Mouse (Mus musculus): ENCODE data around the gene Psmd13. TPM values are rescaled to one million over a fixed set of nuclear protein-coding genes. Genes with fewer than 3 reads are reported as not detected.
A peak's percentile ranks its signal among the peaks of the same experiment; 100 is the strongest.

Gene Psmd13
- polyA plus RNA-seq, 1 experiment, result 201 TPM

GRCm38 (mm10) chr7:140859997-140860396 is 21.8 kb upstream of the Psmd13 start:
- Histone ChIP-seq H3K36me3 (ENCODE audit: control insufficient read depth, insufficient read depth) (peaks cover 31% of the 10 kb centered on the region), H3ac (ENCODE audit: control insufficient read depth, insufficient read length) (no peak overlapping the region), H3K4me3 (peak overlapping the region; percentile 97), H3K27me3 (ENCODE audit: control insufficient read depth, insufficient read depth, insufficient read length) (no peaks in the 10 kb centered on the region), H3K79me2 (ENCODE audit: control insufficient read depth, insufficient read depth) (peaks cover 50% of the 10 kb centered on the region), H3K4me2 (ENCODE audit: low read depth) (peak overlapping the region; percentile 86)
- TF ChIP-seq TCF12 (IDR thresholded peaks at IDR 0.05; ENCODE audit: insufficient read depth, poor library complexity, severe bottlenecking) (peak; percentile 91), MYOD1 (IDR thresholded peaks at IDR 0.05; ENCODE audit: control insufficient read depth in 1 of 3, insufficient read length in 2 of 3, low read depth in 2 of 3) (peak; percentile 85 to 95 (median 93)), POLR2A (IDR thresholded peaks at IDR 0.05; ENCODE audit: insufficient read length, low read depth) (no peak), MAX (IDR thresholded peaks at IDR 0.05; ENCODE audit: low read depth) (no peak), MYOG (IDR thresholded peaks at IDR 0.05; ENCODE audit: control insufficient read depth in 1 of 3, insufficient read depth in 1 of 3, insufficient read length in 2 of 3, low read depth in 2 of 3) (peak in 2 of 3 experiments; percentile 78 to 80), E2F4 (IDR thresholded peaks at IDR 0.05; ENCODE audit: insufficient read depth) (no peak)

GRCm38 (mm10) chr7:140860728-140861127 is 21.0 kb upstream of the Psmd13 start:
- no peaks in the 10 kb centered on the region for H3K27me3 ChIP-seq (ENCODE audit: control insufficient read depth, insufficient read depth, insufficient read length)
- peaks cover 43% of the 10 kb centered on the region for H3K79me2 ChIP-seq (ENCODE audit: control insufficient read depth, insufficient read depth)
- peaks cover 35% of the 10 kb centered on the region for H3K36me3 ChIP-seq (ENCODE audit: control insufficient read depth, insufficient read depth)
- peak overlapping the region; percentile 86 for H3K4me2 ChIP-seq (ENCODE audit: low read depth)
- no peak for TF ChIP-seq MYOG (IDR thresholded peaks at IDR 0.05; ENCODE audit: control insufficient read depth in 1 of 3, insufficient read depth in 1 of 3, insufficient read length in 2 of 3, low read depth in 2 of 3)
- TF ChIP-seq POLR2AphosphoS2 (IDR thresholded peaks at IDR 0.05; ENCODE audit: insufficient read length, low read depth), result no peak
- no peak overlapping the region for H3ac ChIP-seq (ENCODE audit: control insufficient read depth, insufficient read length)
- H3K4me3 ChIP-seq, result peak overlapping the region; percentile 97

GRCm38 (mm10) chr7:140864761-140865160 is 17.0 kb upstream of the Psmd13 start:
- Histone ChIP-seq H3K79me2 (ENCODE audit: control insufficient read depth, insufficient read depth) (peaks cover 18% of the 10 kb centered on the region), H3ac (ENCODE audit: control insufficient read depth, insufficient read length) (no peak overlapping the region), H3K36me3 (ENCODE audit: control insufficient read depth, insufficient read depth) (peaks cover 35% of the 10 kb centered on the region), H3K27me3 (ENCODE audit: control insufficient read depth, insufficient read depth, insufficient read length) (no peaks in the 10 kb centered on the region), H3K4me3 (no peak overlapping the region), H3K4me2 (ENCODE audit: low read depth) (no peak overlapping the region)
- TF ChIP-seq TCF12 (IDR thresholded peaks at IDR 0.05; ENCODE audit: insufficient read depth, poor library complexity, severe bottlenecking) (no peak), POLR2A (IDR thresholded peaks at IDR 0.05; ENCODE audit: insufficient read length, low read depth) (peak; percentile 32), MAX (IDR thresholded peaks at IDR 0.05; ENCODE audit: low read depth) (no peak), POLR2AphosphoS2 (IDR thresholded peaks at IDR 0.05; ENCODE audit: insufficient read length, low read depth) (peak; percentile 98), E2F4 (IDR thresholded peaks at IDR 0.05; ENCODE audit: insufficient read depth) (no peak), USF1 (IDR thresholded peaks at IDR 0.05; ENCODE audit: low read depth) (no peak)

DNA sequence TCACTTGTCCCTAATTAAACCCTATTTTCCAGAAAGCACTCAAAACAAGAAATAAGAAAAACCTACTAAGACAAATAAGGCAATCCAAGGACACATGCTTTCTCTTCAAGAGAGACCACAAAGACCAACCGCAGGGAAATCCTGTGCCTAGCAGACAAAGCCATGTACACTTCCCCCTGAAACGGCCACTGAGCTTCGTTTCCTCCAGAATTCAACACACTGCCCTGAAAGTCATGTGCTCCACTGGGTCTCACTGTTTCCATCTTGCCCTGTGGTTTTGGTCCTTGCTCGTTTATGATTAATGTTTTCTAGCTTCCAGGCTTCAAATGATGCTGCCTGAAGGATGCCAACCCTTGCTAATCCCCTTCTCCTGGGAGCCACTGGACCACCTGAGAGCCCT is 7.5 kb upstream of the Psmd13 start:
- peaks cover 16% of the 10 kb centered on the region for H3K36me3 ChIP-seq (ENCODE audit: control insufficient read depth, insufficient read depth)
- no peak overlapping the region for H3ac ChIP-seq (ENCODE audit: control insufficient read depth, insufficient read length)
- H3K79me2 ChIP-seq (ENCODE audit: control insufficient read depth, insufficient read depth), result no peaks in the 10 kb centered on the region
- H3K4me2 ChIP-seq (ENCODE audit: low read depth), result no peak overlapping the region
- H3K27me3 ChIP-seq (ENCODE audit: control insufficient read depth, insufficient read depth, insufficient read length), result no peaks in the 10 kb centered on the region
- no peak overlapping the region for H3K4me3 ChIP-seq
- no peak for TF ChIP-seq MAX (IDR thresholded peaks at IDR 0.05; ENCODE audit: low read depth)
- TF ChIP-seq POLR2AphosphoS2 (IDR thresholded peaks at IDR 0.05; ENCODE audit: insufficient read length, low read depth), result no peak
- no peak for TF ChIP-seq E2F4 (IDR thresholded peaks at IDR 0.05; ENCODE audit: insufficient read depth)
- TF ChIP-seq TCF3 (IDR thresholded peaks at IDR 0.05; ENCODE audit: insufficient read length, low read depth), result no peak
- TF ChIP-seq REST (IDR thresholded peaks at IDR 0.05; ENCODE audit: insufficient read depth, insufficient read length), result no peak
- TF ChIP-seq SRF (IDR thresholded peaks at IDR 0.05; ENCODE audit: control insufficient read depth, insufficient read length, low read depth), result no peak
- TF ChIP-seq USF1 (IDR thresholded peaks at IDR 0.05; ENCODE audit: low read depth), result no peak
- TF ChIP-seq MYOG (IDR thresholded peaks at IDR 0.05; ENCODE audit: control insufficient read depth in 1 of 3, insufficient read depth in 1 of 3, insufficient read length in 2 of 3, low read depth in 2 of 3), result no peak
- no peak for TF ChIP-seq POLR2A (IDR thresholded peaks at IDR 0.05; ENCODE audit: insufficient read length, low read depth)
- TF ChIP-seq TCF12 (IDR thresholded peaks at IDR 0.05; ENCODE audit: insufficient read depth, poor library complexity, severe bottlenecking), result no peak
- TF ChIP-seq CEBPB (IDR thresholded peaks at IDR 0.05; ENCODE audit: insufficient read depth, poor library complexity, severe bottlenecking), result no peak
- no peak for TF ChIP-seq MYOD1 (IDR thresholded peaks at IDR 0.05; ENCODE audit: control insufficient read depth in 1 of 3, insufficient read length in 2 of 3, low read depth in 2 of 3)

DNA sequence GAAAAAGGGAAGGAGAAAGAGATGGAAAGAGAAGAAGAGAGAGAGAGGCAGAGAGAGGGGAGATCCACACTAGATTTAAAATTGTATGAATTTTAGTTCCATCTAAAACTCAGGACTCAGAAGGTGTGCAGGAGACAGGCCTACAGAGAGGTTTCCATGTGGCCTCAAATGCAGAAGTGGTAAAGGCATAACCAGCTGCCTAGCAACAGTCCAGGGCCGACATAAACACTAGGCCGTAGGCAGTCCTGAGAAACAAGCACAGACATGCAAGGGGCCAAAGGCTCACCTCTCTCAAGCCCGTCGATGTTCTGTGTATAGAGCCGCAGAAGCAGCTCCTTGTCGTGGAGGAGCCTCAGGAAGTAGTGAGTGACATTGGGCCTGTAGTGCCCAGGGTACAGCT is 4.4 kb upstream of the Psmd13 start:
- H3K4me3 ChIP-seq, result no peak overlapping the region
- peaks cover 1% of the 10 kb centered on the region for H3K79me2 ChIP-seq (ENCODE audit: control insufficient read depth, insufficient read depth)
- no peaks in the 10 kb centered on the region for H3K27me3 ChIP-seq (ENCODE audit: control insufficient read depth, insufficient read depth, insufficient read length)
- H3K36me3 ChIP-seq (ENCODE audit: control insufficient read depth, insufficient read depth), result peaks cover 7% of the 10 kb centered on the region
- H3ac ChIP-seq (ENCODE audit: control insufficient read depth, insufficient read length), result no peak overlapping the region
- TF ChIP-seq SRF (IDR thresholded peaks at IDR 0.05; ENCODE audit: control insufficient read depth, insufficient read length, low read depth) (no peak), POLR2AphosphoS2 (IDR thresholded peaks at IDR 0.05; ENCODE audit: insufficient read length, low read depth) (no peak), E2F4 (IDR thresholded peaks at IDR 0.05; ENCODE audit: insufficient read depth) (no peak), TCF12 (IDR thresholded peaks at IDR 0.05; ENCODE audit: insufficient read depth, poor library complexity, severe bottlenecking) (no peak), MAX (IDR thresholded peaks at IDR 0.05; ENCODE audit: low read depth) (no peak), MYOD1 (IDR thresholded peaks at IDR 0.05; ENCODE audit: control insufficient read depth in 1 of 3, insufficient read length in 2 of 3, low read depth in 2 of 3) (no peak), TCF3 (IDR thresholded peaks at IDR 0.05; ENCODE audit: insufficient read length, low read depth) (no peak), CEBPB (IDR thresholded peaks at IDR 0.05; ENCODE audit: insufficient read depth, poor library complexity, severe bottlenecking) (no peak), POLR2A (IDR thresholded peaks at IDR 0.05; ENCODE audit: insufficient read length, low read depth) (no peak), MYOG (IDR thresholded peaks at IDR 0.05; ENCODE audit: control insufficient read depth in 1 of 3, insufficient read depth in 1 of 3, insufficient read length in 2 of 3, low read depth in 2 of 3) (no peak), USF1 (IDR thresholded peaks at IDR 0.05; ENCODE audit: low read depth) (no peak), REST (IDR thresholded peaks at IDR 0.05; ENCODE audit: insufficient read depth, insufficient read length) (no peak)
- H3K4me2 ChIP-seq (ENCODE audit: low read depth), result no peak overlapping the region

Measured in myocyte (in vitro differentiated cells).